Mouse (Mus musculus) cerebellum, postnatal 14 days (tissue): ENCODE results near the gene Hist1h2ad.
A peak's percentile ranks its signal among the peaks of the same experiment; 100 is the strongest.
"Not testable (repeated sequence)": the region's sequence is repeated elsewhere in the genome, so short reads cannot be mapped to it uniquely, and the experiment has no call there.

ENCODE experiments used
- DNase-seq, 2 experiments: peaks; one replicate each; pipeline ENCODE4 v3.0.0; 2021; ENCODE audit warnings: mixed read lengths in 2 of 2

Hist1h2ad gene

DNA sequence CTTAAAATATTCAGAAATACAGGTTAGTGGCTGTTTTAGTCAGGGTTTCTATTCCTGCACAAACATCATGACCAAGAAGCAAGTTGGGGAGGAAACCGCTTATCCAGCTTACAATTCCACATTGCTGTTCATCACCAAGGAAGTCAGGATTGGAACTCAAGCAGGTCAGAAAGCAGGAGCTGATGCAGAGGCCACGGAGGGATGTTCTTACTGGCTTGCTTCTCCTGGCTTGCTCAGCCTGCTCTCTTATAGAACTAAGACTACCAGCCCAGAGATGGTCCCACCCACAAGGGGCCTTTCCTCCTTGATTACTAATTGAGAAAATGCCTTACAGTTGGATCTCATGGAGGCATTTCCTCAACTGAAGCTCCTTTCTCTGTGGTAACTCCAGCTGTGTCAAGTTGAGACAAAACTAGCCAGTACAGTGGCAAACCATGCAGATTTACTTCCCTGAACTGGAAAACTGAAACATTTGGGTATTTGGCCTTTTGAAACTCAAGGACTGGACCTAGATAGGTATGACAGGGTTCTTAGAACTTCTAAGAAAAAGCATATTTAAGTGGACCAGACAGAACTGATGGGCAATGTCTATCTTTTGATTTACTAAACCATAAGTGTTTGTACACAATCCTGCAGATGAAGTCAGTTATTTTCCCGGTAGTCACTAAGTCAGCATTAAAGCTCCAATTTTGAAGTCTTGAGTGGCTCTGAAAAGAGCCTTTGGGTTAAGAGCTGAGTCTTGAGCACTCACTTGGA lies 31.8 kb upstream of the Hist1h2ad start:
- DNase-seq = not testable (repeated sequence)

GRCm38 (mm10) chr13:23542999-23543607 lies 31.1 kb upstream of the Hist1h2ad start, which contains the start of gene Hist1h2bh:
TSS of gene Hist1h2bh (minus strand) at chr13:23543392.
- peak; percentile 16 to 59 for DNase-seq

- DNase-seq = peak; percentile 59 to 83
These were observed 30.0 kb upstream of the Hist1h2ad start, which contains the start of gene Hist1h3f for GRCm38 (mm10) chr13:23543965-23544786. TSS of gene Hist1h3f (plus strand) at chr13:23544052.

- peak in 1 of 2 experiments; percentile 21 for DNase-seq
These were observed 29.4 kb upstream of the Hist1h2ad start for GRCm38 (mm10) chr13:23544787-23545120.

- DNase-seq = no peak
These were observed 27.5 kb upstream of the Hist1h2ad start for GRCm38 (mm10) chr13:23546694-23547093.

GRCm38 (mm10) chr13:23550761-23551145 lies 23.4 kb upstream of the Hist1h2ad start:
- no peak for DNase-seq

- DNase-seq = peak; percentile 87 to 92
These were observed 22.9 kb upstream of the Hist1h2ad start, which contains the start of gene Hist1h4f for GRCm38 (mm10) chr13:23551146-23551834. TSS of gene Hist1h4f (minus strand) at chr13:23551648.

- DNase-seq = no peak
These were observed 22.0 kb upstream of the Hist1h2ad start for GRCm38 (mm10) chr13:23551931-23552914.

- DNase-seq = no peak
These were observed 21.2 kb upstream of the Hist1h2ad start, which contains the start of gene Hist1h1d for GRCm38 (mm10) chr13:23552962-23553361. TSS of gene Hist1h1d (plus strand) at chr13:23553262.

- no peak for DNase-seq
These were observed 19.8 kb upstream of the Hist1h2ad start for GRCm38 (mm10) chr13:23554393-23554792.

DNA sequence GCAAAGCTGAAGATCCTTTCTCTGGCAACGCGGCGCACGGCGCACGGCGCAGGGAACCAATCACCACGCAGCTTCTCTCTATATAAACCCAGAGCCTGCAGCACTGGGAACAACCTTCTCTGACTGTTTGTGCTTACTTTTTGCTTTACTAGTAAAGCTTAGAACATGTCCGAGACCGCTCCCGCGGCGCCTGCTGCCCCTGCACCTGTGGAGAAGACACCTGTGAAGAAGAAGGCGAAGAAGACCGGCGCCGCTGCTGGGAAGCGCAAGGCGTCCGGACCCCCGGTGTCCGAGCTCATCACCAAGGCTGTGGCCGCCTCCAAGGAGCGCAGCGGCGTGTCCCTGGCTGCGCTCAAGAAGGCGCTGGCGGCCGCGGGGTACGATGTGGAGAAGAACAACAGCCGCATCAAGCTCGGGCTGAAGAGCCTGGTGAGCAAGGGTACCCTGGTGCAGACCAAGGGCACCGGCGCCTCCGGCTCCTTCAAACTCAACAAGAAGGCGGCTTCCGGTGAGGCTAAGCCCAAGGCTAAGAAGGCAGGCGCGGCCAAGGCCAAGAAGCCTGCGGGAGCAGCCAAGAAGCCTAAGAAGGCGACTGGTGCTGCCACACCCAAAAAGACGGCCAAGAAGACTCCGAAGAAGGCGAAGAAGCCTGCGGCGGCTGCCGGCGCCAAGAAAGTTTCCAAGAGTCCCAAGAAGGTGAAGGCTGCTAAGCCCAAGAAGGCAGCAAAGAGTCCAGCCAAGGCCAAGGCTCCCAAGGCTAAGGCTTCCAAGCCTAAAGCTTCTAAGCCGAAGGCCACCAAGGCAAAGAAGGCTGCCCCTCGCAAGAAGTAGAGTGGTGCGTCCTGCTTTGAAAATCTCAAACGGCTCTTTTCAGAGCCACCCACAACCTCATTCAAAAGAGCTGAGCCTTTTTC lies 19.0 kb upstream of the Hist1h2ad start:
- peak; percentile 61 to 63 for DNase-seq

DNA sequence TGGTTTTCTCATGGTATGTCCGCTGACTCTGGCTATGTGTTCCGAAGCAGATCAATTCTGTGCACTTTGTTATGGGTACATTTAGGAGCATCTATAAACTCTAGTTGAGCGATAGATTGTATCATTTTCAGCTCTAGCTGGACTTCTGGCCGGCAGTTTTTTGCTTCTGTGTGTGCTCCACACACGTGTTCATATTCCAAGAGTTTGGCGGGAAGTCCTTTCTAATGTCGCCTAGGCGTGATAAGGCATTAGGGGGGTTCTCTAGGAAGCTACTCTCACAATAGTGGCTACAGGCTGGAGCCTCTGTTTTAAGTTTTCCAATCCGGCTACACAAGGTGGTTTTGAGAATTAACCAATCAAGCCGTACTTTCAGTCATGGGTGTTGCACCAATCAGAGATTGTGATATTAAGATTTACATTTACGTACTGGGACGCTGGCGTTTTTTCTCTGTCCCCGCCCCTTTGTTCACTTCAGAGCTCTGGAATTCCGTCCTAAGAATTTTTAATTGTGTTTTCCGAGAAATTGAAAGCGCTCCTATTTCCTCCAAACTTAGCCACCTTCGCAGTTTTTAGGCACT lies 18.3 kb upstream of the Hist1h2ad start:
- peak; percentile 62 to 79 for DNase-seq

DNA sequence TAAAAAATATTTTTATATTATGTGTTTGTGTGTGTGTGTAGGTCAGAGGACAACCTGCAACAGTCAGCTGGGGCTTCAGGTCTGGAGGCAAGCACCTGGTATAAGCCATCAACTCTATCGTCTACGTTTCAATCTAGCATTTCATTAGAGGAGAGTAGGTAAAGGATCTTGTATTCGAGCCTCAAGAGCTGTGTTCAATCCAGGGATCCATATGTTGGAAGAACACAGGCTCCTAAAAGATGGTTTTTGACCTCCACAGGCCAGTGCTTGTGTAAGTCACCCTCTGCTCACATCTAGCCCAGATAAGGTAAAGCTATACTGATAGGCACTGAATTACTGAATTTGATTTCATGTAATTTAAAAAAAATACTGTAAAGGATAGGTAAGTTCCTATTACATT lies 17.3 kb upstream of the Hist1h2ad start:
- DNase-seq = no peak

GRCm38 (mm10) chr13:23560699-23561098 lies 13.5 kb upstream of the Hist1h2ad start:
- not testable (repeated sequence) for DNase-seq

DNA sequence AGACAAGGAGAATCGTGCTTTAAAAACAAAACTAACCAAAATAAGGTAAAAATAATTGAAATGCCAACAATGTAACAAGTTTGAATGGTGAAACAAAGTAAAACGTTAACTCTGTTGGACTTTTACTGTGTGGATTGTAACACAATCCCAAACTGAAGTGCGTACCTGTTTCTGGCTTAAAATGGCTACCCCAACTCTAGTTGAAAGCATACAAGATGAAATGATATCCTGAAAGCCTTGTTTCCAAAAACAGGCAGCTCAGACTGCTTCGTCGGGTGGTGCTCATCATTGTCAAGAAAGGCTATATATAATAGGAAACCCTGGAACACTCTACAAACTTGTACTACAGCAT lies 12.7 kb upstream of the Hist1h2ad start:
- not testable (repeated sequence) for DNase-seq

DNA sequence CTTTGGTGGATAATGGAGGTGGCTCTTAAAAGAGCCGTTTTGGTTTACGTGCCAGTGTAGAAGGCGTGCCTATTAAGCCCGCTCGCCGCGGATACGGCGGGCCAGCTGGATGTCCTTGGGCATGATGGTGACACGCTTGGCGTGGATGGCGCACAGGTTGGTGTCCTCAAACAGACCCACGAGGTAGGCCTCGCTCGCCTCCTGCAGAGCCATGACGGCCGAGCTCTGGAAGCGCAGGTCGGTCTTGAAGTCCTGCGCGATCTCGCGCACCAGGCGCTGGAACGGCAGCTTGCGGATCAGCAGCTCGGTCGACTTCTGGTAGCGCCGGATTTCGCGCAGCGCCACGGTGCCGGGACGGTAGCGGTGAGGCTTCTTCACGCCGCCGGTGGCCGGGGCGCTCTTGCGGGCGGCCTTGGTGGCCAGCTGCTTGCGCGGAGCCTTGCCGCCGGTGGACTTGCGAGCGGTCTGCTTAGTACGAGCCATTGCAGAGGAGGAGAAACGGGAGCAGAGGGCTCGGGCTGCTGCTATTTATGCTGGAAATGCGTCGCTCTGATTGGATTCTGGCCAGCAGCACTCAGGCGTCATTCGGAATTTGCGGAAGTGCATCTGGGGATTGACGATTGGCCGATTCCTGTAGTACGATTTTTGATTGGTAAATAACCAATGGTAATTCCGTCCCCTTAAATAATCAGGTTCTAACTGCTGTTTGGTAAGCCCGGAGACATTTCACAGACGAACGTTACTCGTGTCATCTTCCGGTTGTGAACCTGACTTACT lies 12.1 kb upstream of the Hist1h2ad start, which contains the start of gene Hist1h3e:
Hist1h3e (minus strand) TSS at position 487 of the 777 bp plus-strand sequence.
- peak; percentile 93 to 94 for DNase-seq

- peak; percentile 49 to 53 for DNase-seq
These were observed 11.3 kb upstream of the Hist1h2ad start for GRCm38 (mm10) chr13:23562699-23563462.

DNA sequence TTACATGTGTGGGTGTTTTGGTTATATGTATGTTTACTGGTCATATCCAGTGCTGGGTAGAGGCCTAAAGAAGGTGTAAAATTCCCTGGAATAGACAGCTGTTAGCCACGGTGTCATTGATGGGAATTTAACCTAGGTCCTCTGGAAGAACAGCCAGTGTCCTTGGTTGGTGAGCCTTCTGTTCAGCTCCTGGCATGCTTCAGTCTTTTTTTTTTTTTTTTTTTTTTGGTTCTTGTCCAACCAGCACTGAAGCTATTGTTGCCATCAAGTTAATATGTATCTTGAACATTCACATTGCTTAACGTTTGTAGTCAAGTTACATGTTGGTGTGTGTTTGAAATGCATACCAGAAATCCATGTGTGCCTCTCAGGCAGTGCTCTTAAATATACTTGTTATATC lies 9.7 kb upstream of the Hist1h2ad start:
- DNase-seq = no peak
